Mouse (Mus musculus): ENCODE data around the gene Fsd1l.
A peak's percentile ranks its signal among the peaks of the same experiment; 100 is the strongest.
"Not testable (repeated sequence)": the region's sequence is repeated elsewhere in the genome, so short reads cannot be mapped to it uniquely, and the experiment has no call there.

DNA sequence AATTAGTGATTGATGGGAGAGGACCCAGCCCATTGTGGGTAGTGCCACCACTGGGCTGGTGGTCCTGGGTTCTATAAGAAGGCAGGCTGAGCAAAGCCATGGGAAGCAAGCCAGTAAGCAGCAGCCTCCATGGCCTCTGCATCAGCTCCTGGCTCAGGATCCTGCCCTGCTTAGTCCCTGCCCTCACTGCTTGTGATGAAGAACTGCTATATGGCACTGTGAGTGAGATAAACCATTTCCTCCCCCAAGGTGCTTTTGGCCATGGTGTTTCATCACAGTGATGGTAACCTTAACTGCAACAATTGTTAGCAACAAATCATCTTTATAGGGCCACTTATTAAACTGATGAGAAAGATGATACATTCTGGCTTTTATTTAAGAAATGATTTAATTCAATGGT is 77.9 kb downstream of the Fsd1l start:
- not testable (repeated sequence) for TF ChIP-seq IRF4 (IDR thresholded peaks at IDR 0.05; ENCODE audit: low read depth, low read length); UBTF (IDR thresholded peaks at IDR 0.05; ENCODE audit: low read depth, low read length); CTCF (conservative IDR thresholded peaks at IDR 0.05 in 1 of 2, IDR thresholded peaks at IDR 0.05 in 1 of 2; ENCODE audit: low read depth in 2 of 2, low read length in 2 of 2); MXI1 (IDR thresholded peaks at IDR 0.05; ENCODE audit: low read depth, low read length); ETS1 (conservative IDR thresholded peaks at IDR 0.05; ENCODE audit: low read depth, low read length); USF1 (IDR thresholded peaks at IDR 0.05; ENCODE audit: low read depth, low read length); EP300 (IDR thresholded peaks at IDR 0.05; ENCODE audit: low read length)
- TF ChIP-seq POLR2A (IDR thresholded peaks at IDR 0.05; ENCODE audit: low read depth, low read length): peak; percentile 35; the same call in 1 of the 2 replicates

Measured in CH12.LX (cell line).